Mouse (Mus musculus): ENCODE data around the gene Fam8a1. TPM values are rescaled to one million over a fixed set of nuclear protein-coding genes. Genes with fewer than 3 reads are reported as not detected.

The Fam8a1 gene
- polyA plus RNA-seq, 1 experiment from 2014 or later, result 15.4 TPM

DNA sequence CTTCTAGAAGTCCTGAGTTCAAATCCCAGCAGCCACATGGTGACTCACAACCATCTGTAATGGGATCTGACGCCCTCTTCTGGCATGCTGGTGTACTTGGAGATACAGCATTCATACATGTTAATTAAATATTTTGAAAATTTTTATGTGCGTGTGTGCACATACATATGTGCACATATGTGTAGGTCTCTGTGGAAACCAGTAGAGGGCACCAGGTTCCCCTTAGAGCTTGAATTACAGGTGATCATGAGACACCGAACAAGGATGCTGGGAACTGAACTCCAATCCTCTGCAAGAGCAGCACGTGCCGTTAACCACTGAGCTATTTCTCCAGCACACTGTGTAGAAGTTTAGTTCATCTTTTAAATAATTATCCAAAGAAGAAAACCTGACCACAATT, 10.1 kb upstream of the Fam8a1 start:
- Histone ChIP-seq H3K36me3 (replicated peaks; ENCODE audit: control insufficient read depth, insufficient read depth) (no peaks in the 10 kb centered on the region), H3K4me3 (replicated peaks; ENCODE audit: low read length) (no peak overlapping the region), H3K9me3 (ENCODE audit: control insufficient read depth, low read length) (no peaks in the 10 kb centered on the region), H3K27me3 (ENCODE audit: control insufficient read depth, insufficient read depth, low read length) (no peaks in the 10 kb centered on the region), H3K9ac (no peak overlapping the region), H3K4me2 (replicated peaks) (no peak overlapping the region), H3K27ac (no peak overlapping the region), H3K4me1 (replicated peaks; ENCODE audit: control insufficient read depth, insufficient read depth, low read length) (no peaks in the 10 kb centered on the region)
- ATAC-seq (ENCODE audit: low FRiP score) (no peak), DNase-seq (ENCODE audit: low spot score) (no peak)
- 90% methylated on average over 5 of the region's 5 CpGs for WGBS

DNA sequence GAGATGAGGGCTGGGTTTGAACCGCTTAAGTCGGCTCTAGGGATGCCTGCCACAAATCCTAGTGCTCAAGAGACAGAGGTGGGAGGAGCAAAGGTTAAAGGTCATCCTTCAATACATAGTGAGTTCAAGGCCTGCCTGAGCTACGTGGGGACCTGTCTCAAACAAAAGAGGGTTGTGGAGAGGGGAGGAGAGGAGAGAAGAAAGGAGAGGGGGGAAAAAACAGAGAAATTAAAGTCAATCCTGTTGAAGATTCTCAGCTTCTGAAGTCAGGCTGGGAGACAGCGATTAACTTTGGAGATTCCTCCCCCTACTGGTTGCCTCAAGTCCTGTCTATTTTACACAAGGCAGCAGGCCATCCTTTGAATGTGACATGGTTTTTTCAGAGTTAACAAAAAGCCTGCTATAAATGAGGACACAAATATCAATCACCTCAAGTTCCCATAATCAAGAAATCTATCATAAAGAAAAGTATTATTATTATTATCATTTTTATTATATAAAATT, 5.8 kb upstream of the Fam8a1 start:
- WGBS, result 33% methylated on average over 4 of the region's 4 CpGs
- no peak for ATAC-seq (ENCODE audit: low FRiP score)
- H3K9me3 ChIP-seq (ENCODE audit: control insufficient read depth, low read length), result no peaks in the 10 kb centered on the region

GRCm38 (mm10) chr13:46669620-46670271, 424 bp downstream of the Fam8a1 start:
- DNase-seq (ENCODE audit: low spot score), result no peak
- under 1% methylated on average over 63 of the region's 96 CpGs for WGBS

More for the DNA sequence above, 5.8 kb upstream of the Fam8a1 start:
- Histone ChIP-seq H3K36me3 (replicated peaks; ENCODE audit: control insufficient read depth, insufficient read depth) (no peaks in the 10 kb centered on the region), H3K27me3 (ENCODE audit: control insufficient read depth, insufficient read depth, low read length) (no peaks in the 10 kb centered on the region), H3K4me3 (replicated peaks; ENCODE audit: low read length) (no peak overlapping the region), H3K27ac (no peak overlapping the region), H3K4me1 (replicated peaks; ENCODE audit: control insufficient read depth, insufficient read depth, low read length) (no peaks in the 10 kb centered on the region; the same call in 1 of the 2 replicates), H3K9ac (no peak overlapping the region), H3K4me2 (replicated peaks) (no peak overlapping the region)
- DNase-seq (ENCODE audit: low spot score), result peak; percentile 74

GRCm38 (mm10) chr13:46670514-46670913, 1.2 kb downstream of the Fam8a1 start:
- Histone ChIP-seq H3K9ac (peak overlapping the region; percentile 90), H3K4me3 (replicated peaks; ENCODE audit: low read length) (peak overlapping the region; percentile 95), H3K27me3 (ENCODE audit: control insufficient read depth, insufficient read depth, low read length) (no peaks in the 10 kb centered on the region), H3K27ac (no peak overlapping the region), H3K4me2 (replicated peaks) (peak overlapping the region; percentile 57), H3K9me3 (ENCODE audit: control insufficient read depth, low read length) (no peaks in the 10 kb centered on the region), H3K4me1 (replicated peaks; ENCODE audit: control insufficient read depth, insufficient read depth, low read length) (peaks cover 11% of the 10 kb centered on the region), H3K36me3 (replicated peaks; ENCODE audit: control insufficient read depth, insufficient read depth) (peaks cover 45% of the 10 kb centered on the region)
- ATAC-seq (ENCODE audit: low FRiP score) (no peak), DNase-seq (ENCODE audit: low spot score) (no peak)
- WGBS, result 66% methylated on average over 9 of the region's 9 CpGs

More at GRCm38 (mm10) chr13:46669620-46670271, 424 bp downstream of the Fam8a1 start:
- H3K9me3 ChIP-seq (ENCODE audit: control insufficient read depth, low read length), result no peaks in the 10 kb centered on the region
- peak overlapping the region; percentile 57 for H3K4me2 ChIP-seq (replicated peaks)
- H3K27me3 ChIP-seq (ENCODE audit: control insufficient read depth, insufficient read depth, low read length), result no peaks in the 10 kb centered on the region
- ATAC-seq (ENCODE audit: low FRiP score), result peak; percentile 38
- H3K4me1 ChIP-seq (replicated peaks; ENCODE audit: control insufficient read depth, insufficient read depth, low read length), result peaks cover 11% of the 10 kb centered on the region
- peak overlapping the region; percentile 80 for H3K27ac ChIP-seq
- peaks cover 37% of the 10 kb centered on the region for H3K36me3 ChIP-seq (replicated peaks; ENCODE audit: control insufficient read depth, insufficient read depth)
- H3K9ac ChIP-seq, result peak overlapping the region; percentile 90
- peak overlapping the region; percentile 95 for H3K4me3 ChIP-seq (replicated peaks; ENCODE audit: low read length)

GRCm38 (mm10) chr13:46674601-46675000, 5.3 kb downstream of the Fam8a1 start:
- Histone ChIP-seq H3K9ac (no peak overlapping the region), H3K4me2 (replicated peaks) (no peak overlapping the region), H3K4me3 (replicated peaks; ENCODE audit: low read length) (no peak overlapping the region), H3K36me3 (replicated peaks; ENCODE audit: control insufficient read depth, insufficient read depth) (peaks cover 72% of the 10 kb centered on the region), H3K27ac (no peak overlapping the region), H3K4me1 (replicated peaks; ENCODE audit: control insufficient read depth, insufficient read depth, low read length) (peaks cover 11% of the 10 kb centered on the region), H3K27me3 (ENCODE audit: control insufficient read depth, insufficient read depth, low read length) (no peaks in the 10 kb centered on the region), H3K9me3 (ENCODE audit: control insufficient read depth, low read length) (no peaks in the 10 kb centered on the region)
- ATAC-seq (ENCODE audit: low FRiP score) (no peak), DNase-seq (ENCODE audit: low spot score) (no peak)
- 83% methylated on average over 2 of the region's 2 CpGs for WGBS

- Histone ChIP-seq H3K27me3 (ENCODE audit: control insufficient read depth, insufficient read depth, low read length) (no peaks in the 10 kb centered on the region), H3K27ac (no peak overlapping the region), H3K4me2 (replicated peaks) (no peak overlapping the region), H3K36me3 (replicated peaks; ENCODE audit: control insufficient read depth, insufficient read depth) (peaks cover 78% of the 10 kb centered on the region), H3K9ac (no peak overlapping the region), H3K4me3 (replicated peaks; ENCODE audit: low read length) (no peak overlapping the region), H3K9me3 (ENCODE audit: control insufficient read depth, low read length) (no peaks in the 10 kb centered on the region), H3K4me1 (replicated peaks; ENCODE audit: control insufficient read depth, insufficient read depth, low read length) (no peaks in the 10 kb centered on the region)
- no peak for ATAC-seq (ENCODE audit: low FRiP score)
- no peak for DNase-seq (ENCODE audit: low spot score)
- WGBS, result 90% methylated on average over 4 of the region's 4 CpGs
Observed at GRCm38 (mm10) chr13:46677721-46678120, 8.4 kb downstream of the Fam8a1 start.

GRCm38 (mm10) chr13:46682921-46683320, 13.6 kb downstream of the Fam8a1 start:
- Histone ChIP-seq H3K27ac (no peak overlapping the region), H3K4me1 (replicated peaks; ENCODE audit: control insufficient read depth, insufficient read depth, low read length) (no peaks in the 10 kb centered on the region), H3K27me3 (ENCODE audit: control insufficient read depth, insufficient read depth, low read length) (no peaks in the 10 kb centered on the region), H3K9me3 (ENCODE audit: control insufficient read depth, low read length) (no peaks in the 10 kb centered on the region), H3K4me3 (replicated peaks; ENCODE audit: low read length) (no peak overlapping the region), H3K4me2 (replicated peaks) (no peak overlapping the region), H3K36me3 (replicated peaks; ENCODE audit: control insufficient read depth, insufficient read depth) (peaks cover 88% of the 10 kb centered on the region), H3K9ac (no peak overlapping the region)
- no peak for ATAC-seq (ENCODE audit: low FRiP score)
- no peak for DNase-seq (ENCODE audit: low spot score)
- WGBS, result 86% methylated on average over 2 of the region's 2 CpGs

GRCm38 (mm10) chr13:46683370-46683769, 14.0 kb downstream of the Fam8a1 start:
- Histone ChIP-seq H3K4me2 (replicated peaks) (no peak overlapping the region), H3K4me1 (replicated peaks; ENCODE audit: control insufficient read depth, insufficient read depth, low read length) (no peaks in the 10 kb centered on the region), H3K27me3 (ENCODE audit: control insufficient read depth, insufficient read depth, low read length) (no peaks in the 10 kb centered on the region), H3K9ac (no peak overlapping the region), H3K27ac (no peak overlapping the region), H3K4me3 (replicated peaks; ENCODE audit: low read length) (no peak overlapping the region), H3K9me3 (ENCODE audit: control insufficient read depth, low read length) (no peaks in the 10 kb centered on the region), H3K36me3 (replicated peaks; ENCODE audit: control insufficient read depth, insufficient read depth) (peaks cover 86% of the 10 kb centered on the region)
- DNase-seq (ENCODE audit: low spot score) (no peak), ATAC-seq (ENCODE audit: low FRiP score) (no peak)
- 98% methylated on average over 1 of the region's 1 CpGs for WGBS

- DNase-seq (ENCODE audit: low spot score), result no peak
- WGBS, result 89% methylated on average over 4 of the region's 4 CpGs
- H3K27me3 ChIP-seq (ENCODE audit: control insufficient read depth, insufficient read depth, low read length), result no peaks in the 10 kb centered on the region
- no peak overlapping the region for H3K9ac ChIP-seq
- no peaks in the 10 kb centered on the region for H3K9me3 ChIP-seq (ENCODE audit: control insufficient read depth, low read length)
- no peak overlapping the region for H3K27ac ChIP-seq
- no peaks in the 10 kb centered on the region for H3K4me1 ChIP-seq (replicated peaks; ENCODE audit: control insufficient read depth, insufficient read depth, low read length)
- no peak for ATAC-seq (ENCODE audit: low FRiP score)
- peaks cover 63% of the 10 kb centered on the region for H3K36me3 ChIP-seq (replicated peaks; ENCODE audit: control insufficient read depth, insufficient read depth)
- no peak overlapping the region for H3K4me2 ChIP-seq (replicated peaks)
- no peak overlapping the region for H3K4me3 ChIP-seq (replicated peaks; ENCODE audit: low read length)
Observed at GRCm38 (mm10) chr13:46690559-46691241, 21.4 kb downstream of the Fam8a1 start.
